Mouse (Mus musculus): ENCODE measurements around the gene Zfp799.

GRCm38 (mm10) chr17:32766422-32766821 is 63.6 kb downstream of the Zfp799 start:
- no peak for TF ChIP-seq CTCF (IDR thresholded peaks at IDR 0.05; ENCODE audit: extremely low read depth, insufficient read depth, insufficient read length, insufficient replicate concordance)
- no peak for TF ChIP-seq POLR2A (IDR thresholded peaks at IDR 0.05; ENCODE audit: low read depth, low read length)
